Mouse (Mus musculus) limb, embryonic 14.5 days (tissue): ENCODE measurements around the gene Krt14. TPM values are rescaled to one million over a fixed set of nuclear protein-coding genes. Genes with fewer than 3 reads are reported as not detected.

Experiments
- ATAC-seq: fragments of 200-750 bp; cut with Nextera tagmentation; 2 replicates; pipeline ENCODE4 v1.8.0; 2017; ENCODE audit warnings: low read depth, moderate number of reproducible peaks, moderate TSS enrichment; ENCODE audit not compliant: low FRiP score
- DNase-seq: peaks from one replicate; pipeline ENCODE4 v3.0.0-alpha.2; 2015; ENCODE audit warnings: low spot score
- H3K27ac ChIP-seq: fragments of 300-500 bp; sonication (generic); replicated peaks from 2 replicates; pipeline ENCODE4 v1.5.1; 2014; ENCODE audit warnings: low read depth, mild to moderate bottlenecking, low read length, moderate library complexity, mixed read lengths
- H3K27me3 ChIP-seq: fragments of 300-500 bp; sonication (generic); 2 replicates; pipeline ENCODE4 v1.6.1; 2014; ENCODE audit warnings: low read length, mixed read lengths; ENCODE audit not compliant: control insufficient read depth, insufficient read depth
- H3K36me3 ChIP-seq: fragments of 300-500 bp; sonication (generic); 2 replicates; pipeline ENCODE4 v1.6.1; 2014; ENCODE audit warnings: mild to moderate bottlenecking, low read length, moderate library complexity, mixed read lengths; ENCODE audit not compliant: control insufficient read depth, insufficient read depth
- H3K4me1 ChIP-seq: fragments of 300-500 bp; sonication (generic); 2 replicates; pipeline ENCODE4 v1.6.1; 2014; ENCODE audit warnings: antibody characterized with exemption, low read length, mixed read lengths; ENCODE audit not compliant: control insufficient read depth, insufficient read depth
- H3K4me2 ChIP-seq: fragments of 300-500 bp; sonication (generic); replicated peaks from 2 replicates; pipeline ENCODE4 v1.6.1; 2014; ENCODE audit warnings: low read depth, mild to moderate bottlenecking, low read length, moderate library complexity; ENCODE audit not compliant: severe bottlenecking
- H3K4me3 ChIP-seq: fragments of 300-500 bp; sonication (generic); replicated peaks from 2 replicates; pipeline ENCODE4 v1.5.1; 2014; ENCODE audit warnings: low read length
- H3K9ac ChIP-seq: fragments of 300-500 bp; sonication (generic); 2 replicates; pipeline ENCODE4 v1.6.1; 2014; ENCODE audit warnings: mild to moderate bottlenecking, low read depth, low read length, moderate library complexity; ENCODE audit not compliant: severe bottlenecking
- H3K9me3 ChIP-seq: fragments of 300-500 bp; sonication (generic); 2 replicates; pipeline ENCODE4 v1.6.1; 2016; ENCODE audit warnings: low read length; ENCODE audit not compliant: control insufficient read depth
- POLR2A ChIP-seq: fragments of 200-500 bp; IDR thresholded peaks from 2 replicates; pipeline ENCODE4 v1.8.0; 2012; ENCODE audit warnings: inconsistent platforms, mild to moderate bottlenecking, moderate library complexity, borderline replicate concordance; ENCODE audit not compliant: insufficient read depth, insufficient read length; ENCODE audit errors: extremely low read depth
- WGBS: fragments of 180-500 bp; shearing (Covaris S2); extraction: QIAGEN DNeasy Blood & Tissue Kit; methylation state at CpG from one replicate; pipeline ENCODE4 v1.1.7; 2014; 5-methylcytosine and 5-hydroxymethylcytosine counted together
- polyA plus RNA-seq, 2 experiments: library from polyadenylated mRNA; depleted of rRNA in 1 of 2; stranded (reverse) in 1 of 2; unstranded in 1 of 2; fragments of >200 nt; fragmentation: Nextera tagmentation in 1 of 2; extraction: Ambion mirVana in 1 of 2; gene quantifications; 2 replicates each; pipeline versions ENCODE4 v1.2.1 to v1.2.3; 2012 to 2014

The Krt14 gene
- polyA plus RNA-seq, 2 experiments, result 293 to 495 TPM

- Histone ChIP-seq H3K9me3 (no peaks in the 10 kb centered on the region), H3K36me3 (no peaks in the 10 kb centered on the region), H3K4me1 (peaks cover 8% of the 10 kb centered on the region), H3K4me2 (no peak overlapping the region), H3K9ac (no peak overlapping the region), H3K27ac (no peak overlapping the region), H3K27me3 (no peaks in the 10 kb centered on the region), H3K4me3 (no peak overlapping the region)
- TF ChIP-seq POLR2A, result no peak
- ATAC-seq (no peak), DNase-seq (no peak)
- 46% methylated on average over 6 of the region's 6 CpGs for WGBS
Measured at GRCm38 (mm10) chr11:100157908-100158477, 49.4 kb downstream of the Krt14 start.

GRCm38 (mm10) chr11:100157331-100157730, 50.0 kb downstream of the Krt14 start:
- no peak overlapping the region for H3K9ac ChIP-seq
- H3K4me3 ChIP-seq, result no peak overlapping the region
- no peak overlapping the region for H3K4me2 ChIP-seq
- H3K36me3 ChIP-seq, result no peaks in the 10 kb centered on the region
- no peaks in the 10 kb centered on the region for H3K9me3 ChIP-seq
- no peak overlapping the region for H3K27ac ChIP-seq
- ATAC-seq, result no peak
- TF ChIP-seq POLR2A, result no peak
- DNase-seq, result no peak
- H3K27me3 ChIP-seq, result no peaks in the 10 kb centered on the region
- 69% methylated on average over 3 of the region's 3 CpGs for WGBS
- peaks cover 8% of the 10 kb centered on the region for H3K4me1 ChIP-seq

GRCm38 (mm10) chr11:100155497-100156255, 51.7 kb downstream of the Krt14 start:
- Histone ChIP-seq H3K9me3 (no peaks in the 10 kb centered on the region), H3K27me3 (no peaks in the 10 kb centered on the region), H3K36me3 (no peaks in the 10 kb centered on the region), H3K4me1 (peaks cover 8% of the 10 kb centered on the region), H3K27ac (no peak overlapping the region), H3K4me2 (no peak overlapping the region), H3K4me3 (no peak overlapping the region), H3K9ac (no peak overlapping the region)
- ATAC-seq (no peak), DNase-seq (no peak)
- WGBS, result 64% methylated on average over 8 of the region's 8 CpGs
- TF ChIP-seq POLR2A, result no peak

Other genes starting within 250 kb of the Krt14 start
- gene Krtap29-1, start 228.5 kb downstream of the Krt14 start, polyA plus RNA-seq (2012; rRNA removed), result 0.09 TPM in 1 of 2 replicates, not detected in the other
- gene Krtap29-1, start 228.5 kb downstream of the Krt14 start, polyA plus RNA-seq (2014; fragmentation: Nextera tagmentation; extraction: Ambion mirVana), result not detected in 2 replicates
- not detected in 2 replicates for gene Krtap16-1, start 221.0 kb downstream of the Krt14 start, polyA plus RNA-seq (2012; rRNA removed)
- 0.19 TPM in 1 of 2 replicates, not detected in the other for gene Krtap16-1, start 221.0 kb downstream of the Krt14 start, polyA plus RNA-seq (2014; fragmentation: Nextera tagmentation; extraction: Ambion mirVana)
- gene Krtap17-1, start 213.6 kb downstream of the Krt14 start, polyA plus RNA-seq (2012; rRNA removed), result 0.09 and 0.19 TPM in 2 replicates
- 0.37 TPM in 1 of 2 replicates, not detected in the other for gene Krtap17-1, start 213.6 kb downstream of the Krt14 start, polyA plus RNA-seq (2014; fragmentation: Nextera tagmentation; extraction: Ambion mirVana)
- 0.08 TPM in 1 of 2 replicates, not detected in the other for gene Krt33a, start 191.3 kb downstream of the Krt14 start, polyA plus RNA-seq (2012; rRNA removed)
- 0.15 and 0.29 TPM in 2 replicates for gene Krt33a, start 191.3 kb downstream of the Krt14 start, polyA plus RNA-seq (2014; fragmentation: Nextera tagmentation; extraction: Ambion mirVana)
- gene Krt33b, start 177.7 kb downstream of the Krt14 start, polyA plus RNA-seq (2012; rRNA removed), result 0.31 and 0.41 TPM in 2 replicates
- gene Krt33b, start 177.7 kb downstream of the Krt14 start, polyA plus RNA-seq (2014; fragmentation: Nextera tagmentation; extraction: Ambion mirVana), result 0.17 and 0.54 TPM in 2 replicates
- gene Krt34, start 166.0 kb downstream of the Krt14 start, polyA plus RNA-seq (2012; rRNA removed), result not detected in 2 replicates
- gene Krt34, start 166.0 kb downstream of the Krt14 start, polyA plus RNA-seq (2014; fragmentation: Nextera tagmentation; extraction: Ambion mirVana), result 0.11 TPM in 1 of 2 replicates, not detected in the other
- gene Krt31, start 157.0 kb downstream of the Krt14 start, polyA plus RNA-seq (2012; rRNA removed), result 0.04 and 0.13 TPM in 2 replicates
- 0.26 TPM in 1 of 2 replicates, not detected in the other for gene Krt31, start 157.0 kb downstream of the Krt14 start, polyA plus RNA-seq (2014; fragmentation: Nextera tagmentation; extraction: Ambion mirVana)
- 0.10 TPM in 1 of 2 replicates, not detected in the other for gene Krt32, start 119.3 kb downstream of the Krt14 start, polyA plus RNA-seq (2012; rRNA removed)
- gene Krt32, start 119.3 kb downstream of the Krt14 start, polyA plus RNA-seq (2014; fragmentation: Nextera tagmentation; extraction: Ambion mirVana), result 0.40 TPM in 1 of 2 replicates, not detected in the other
- gene Krt35, start 111.3 kb downstream of the Krt14 start, polyA plus RNA-seq (2012; rRNA removed), result 1.7 and 2.9 TPM in 2 replicates
- gene Krt35, start 111.3 kb downstream of the Krt14 start, polyA plus RNA-seq (2014; fragmentation: Nextera tagmentation; extraction: Ambion mirVana), result 7.0 and 7.2 TPM in 2 replicates
- 0.36 and 1.1 TPM in 2 replicates for gene Krt36, start 101.9 kb downstream of the Krt14 start, polyA plus RNA-seq (2012; rRNA removed)
- gene Krt36, start 101.9 kb downstream of the Krt14 start, polyA plus RNA-seq (2014; fragmentation: Nextera tagmentation; extraction: Ambion mirVana), result 2.9 and 5.9 TPM in 2 replicates
- 0.15 and 0.62 TPM in 2 replicates for gene Krt13, start 86.0 kb downstream of the Krt14 start, polyA plus RNA-seq (2012; rRNA removed)
- gene Krt13, start 86.0 kb downstream of the Krt14 start, polyA plus RNA-seq (2014; fragmentation: Nextera tagmentation; extraction: Ambion mirVana), result 0.54 and 1.7 TPM in 2 replicates
- 113 and 213 TPM in 2 replicates for gene Krt15, start 71.6 kb downstream of the Krt14 start, polyA plus RNA-seq (2012; rRNA removed)
- 168 and 205 TPM in 2 replicates for gene Krt15, start 71.6 kb downstream of the Krt14 start, polyA plus RNA-seq (2014; fragmentation: Nextera tagmentation; extraction: Ambion mirVana)
- 30.3 and 74.0 TPM in 2 replicates for gene Krt19, start 58.9 kb downstream of the Krt14 start, polyA plus RNA-seq (2012; rRNA removed)
- 89.1 and 105 TPM in 2 replicates for gene Krt19, start 58.9 kb downstream of the Krt14 start, polyA plus RNA-seq (2014; fragmentation: Nextera tagmentation; extraction: Ambion mirVana)
- gene Krt9, start 14.3 kb downstream of the Krt14 start, polyA plus RNA-seq (2012; rRNA removed), result 0.24 and 0.39 TPM in 2 replicates
- gene Krt9, start 14.3 kb downstream of the Krt14 start, polyA plus RNA-seq (2014; fragmentation: Nextera tagmentation; extraction: Ambion mirVana), result not detected in 2 replicates
- gene Krt16, start 41.4 kb upstream of the Krt14 start, polyA plus RNA-seq (2012; rRNA removed), result 0.24 and 0.26 TPM in 2 replicates
- gene Krt16, start 41.4 kb upstream of the Krt14 start, polyA plus RNA-seq (2014; fragmentation: Nextera tagmentation; extraction: Ambion mirVana), result 0.29 and 0.61 TPM in 2 replicates
- gene Krt17, start 53.5 kb upstream of the Krt14 start, polyA plus RNA-seq (2012; rRNA removed), result 22.1 and 28.1 TPM in 2 replicates
- 75.5 and 78.5 TPM in 2 replicates for gene Krt17, start 53.5 kb upstream of the Krt14 start, polyA plus RNA-seq (2014; fragmentation: Nextera tagmentation; extraction: Ambion mirVana)
- gene Krt42, start 62.3 kb upstream of the Krt14 start, polyA plus RNA-seq (2012; rRNA removed), result 0.06 and 0.08 TPM in 2 replicates
- gene Krt42, start 62.3 kb upstream of the Krt14 start, polyA plus RNA-seq (2014; fragmentation: Nextera tagmentation; extraction: Ambion mirVana), result not detected in 2 replicates
- gene Eif1, start 112.3 kb upstream of the Krt14 start, polyA plus RNA-seq (2012; rRNA removed), result 229 and 342 TPM in 2 replicates
- 1,852 and 1,886 TPM in 2 replicates for gene Eif1, start 112.3 kb upstream of the Krt14 start, polyA plus RNA-seq (2014; fragmentation: Nextera tagmentation; extraction: Ambion mirVana)
- gene Gast, start 126.9 kb upstream of the Krt14 start, polyA plus RNA-seq (2012; rRNA removed), result 0.36 and 0.74 TPM in 2 replicates
- gene Gast, start 126.9 kb upstream of the Krt14 start, polyA plus RNA-seq (2014; fragmentation: Nextera tagmentation; extraction: Ambion mirVana), result 0.47 and 0.50 TPM in 2 replicates
- gene Hap1, start 148.6 kb upstream of the Krt14 start, polyA plus RNA-seq (2012; rRNA removed), result 3.8 and 4.4 TPM in 2 replicates
- 1.4 and 1.6 TPM in 2 replicates for gene Hap1, start 148.6 kb upstream of the Krt14 start, polyA plus RNA-seq (2014; fragmentation: Nextera tagmentation; extraction: Ambion mirVana)
- gene Jup, start 190.2 kb upstream of the Krt14 start, polyA plus RNA-seq (2012; rRNA removed), result 111 and 123 TPM in 2 replicates
- gene Jup, start 190.2 kb upstream of the Krt14 start, polyA plus RNA-seq (2014; fragmentation: Nextera tagmentation; extraction: Ambion mirVana), result 145 and 159 TPM in 2 replicates
- gene P3h4, start 207.3 kb upstream of the Krt14 start, polyA plus RNA-seq (2012; rRNA removed), result 120 and 160 TPM in 2 replicates
- gene P3h4, start 207.3 kb upstream of the Krt14 start, polyA plus RNA-seq (2014; fragmentation: Nextera tagmentation; extraction: Ambion mirVana), result 92.1 and 95.2 TPM in 2 replicates
- 251 and 316 TPM in 2 replicates for gene Fkbp10, start 208.1 kb upstream of the Krt14 start, polyA plus RNA-seq (2012; rRNA removed)
- gene Fkbp10, start 208.1 kb upstream of the Krt14 start, polyA plus RNA-seq (2014; fragmentation: Nextera tagmentation; extraction: Ambion mirVana), result 179 and 187 TPM in 2 replicates
- 131 and 140 TPM in 2 replicates for gene Nt5c3b, start 234.3 kb upstream of the Krt14 start, polyA plus RNA-seq (2012; rRNA removed)
- 138 and 147 TPM in 2 replicates for gene Nt5c3b, start 234.3 kb upstream of the Krt14 start, polyA plus RNA-seq (2014; fragmentation: Nextera tagmentation; extraction: Ambion mirVana)
- 1.9 and 2.5 TPM in 2 replicates for gene Klhl10, start 234.4 kb upstream of the Krt14 start, polyA plus RNA-seq (2012; rRNA removed)
- 0.74 and 1.0 TPM in 2 replicates for gene Klhl10, start 234.4 kb upstream of the Krt14 start, polyA plus RNA-seq (2014; fragmentation: Nextera tagmentation; extraction: Ambion mirVana)